8 mouse cellular contexts compared by ENCODE assay signal in genomic region chrX:102187023-102187699, GRCm38 (mm10). TPM values are rescaled to one million over a fixed set of nuclear protein-coding genes. Genes with fewer than 3 reads are reported as not detected.
DNase-seq lines count a peak whose midpoint lies in the region; ATAC-seq and TF ChIP-seq lines count a peak whose summit lies in the region.

No protein-coding gene starts in this region.

- no peak for ATAC-seq in kidney, postnatal 0 days (replicated peaks; ENCODE audit: low FRiP score, low read depth)
- ATAC-seq in embryonic facial prominence, embryonic 13.5 days (ENCODE audit: insufficient number of reproducible peaks, insufficient read depth, low FRiP score, low TSS enrichment, low read depth) = no peak
- ATAC-seq in limb, embryonic 11.5 days (ENCODE audit: insufficient number of reproducible peaks, low FRiP score, low TSS enrichment, low read depth) = no peak
- ATAC-seq in neural tube, embryonic 14.5 days (ENCODE audit: low read depth) = no peak

- 40% methylated on average over 11 of the region's 11 CpGs for WGBS in kidney, postnatal 0 days
- 33% methylated on average over 11 of the region's 11 CpGs for WGBS in embryonic facial prominence, embryonic 13.5 days
- 47% methylated on average over 11 of the region's 11 CpGs for WGBS in limb, embryonic 11.5 days
- WGBS in neural tube, embryonic 14.5 days = 38% methylated on average over 11 of the region's 11 CpGs

- no peak for DNase-seq in kidney, postnatal 0 days (ENCODE audit: low spot score)
- no peak for DNase-seq in kidney, postnatal 14 days
- no peak for DNase-seq in limb, embryonic 11.5 days (ENCODE audit: low spot score)
- no peak for DNase-seq in thymus, postnatal 14 days
- DNase-seq in gastrocnemius, postnatal 14 days = no peak
- DNase-seq in thymus, adult 18-20 months = no peak

- H3K4me2 ChIP-seq in kidney, postnatal 0 days (ENCODE audit: low read length) = peak overlapping the region; percentile 66
- peak overlapping the region; percentile 63 for H3K4me2 ChIP-seq in embryonic facial prominence, embryonic 13.5 days
- H3K4me2 ChIP-seq in limb, embryonic 11.5 days (ENCODE audit: low read depth, severe bottlenecking) = peak overlapping the region; percentile 56
- H3K4me2 ChIP-seq in neural tube, embryonic 14.5 days (ENCODE audit: low read depth, low read length) = peak overlapping the region; percentile 63

- H3K9me3 ChIP-seq in kidney, postnatal 0 days (replicated peaks; ENCODE audit: low read length) = no peaks in the 10 kb centered on the region
- no peaks in the 10 kb centered on the region for H3K9me3 ChIP-seq in embryonic facial prominence, embryonic 13.5 days
- H3K9me3 ChIP-seq in limb, embryonic 11.5 days (ENCODE audit: control insufficient read depth, low read length) = no peaks in the 10 kb centered on the region
- H3K9me3 ChIP-seq in neural tube, embryonic 14.5 days (ENCODE audit: control insufficient read depth, low read length) = no peaks in the 10 kb centered on the region

- H3K36me3 ChIP-seq in kidney, postnatal 0 days (ENCODE audit: insufficient read depth, low read length) = no peaks in the 10 kb centered on the region
- H3K36me3 ChIP-seq in embryonic facial prominence, embryonic 13.5 days = peaks cover 19% of the 10 kb centered on the region
- peaks cover 5% of the 10 kb centered on the region; the same call in 1 of the 2 replicates for H3K36me3 ChIP-seq in limb, embryonic 11.5 days (ENCODE audit: control insufficient read depth, insufficient read depth, low read length)
- no peaks in the 10 kb centered on the region for H3K36me3 ChIP-seq in neural tube, embryonic 14.5 days (ENCODE audit: control insufficient read depth, insufficient read depth, low read length)

- H3K4me1 ChIP-seq in kidney, postnatal 0 days (replicated peaks; ENCODE audit: insufficient read depth, low read length) = no peaks in the 10 kb centered on the region
- 0 out of 2 replicates have a peak, but pooled peaks cover 6% of the 10 kb centered on the region for H3K4me1 ChIP-seq in embryonic facial prominence, embryonic 13.5 days
- H3K4me1 ChIP-seq in limb, embryonic 11.5 days (ENCODE audit: control insufficient read depth, insufficient read depth, low read length) = no peaks in the 10 kb centered on the region
- H3K4me1 ChIP-seq in neural tube, embryonic 14.5 days (ENCODE audit: control insufficient read depth, insufficient read depth, low read length) = peaks cover 11% of the 10 kb centered on the region

- no peak overlapping the region for H3K27ac ChIP-seq in kidney, postnatal 0 days
- H3K27ac ChIP-seq in embryonic facial prominence, embryonic 13.5 days = no peak overlapping the region
- no peak overlapping the region for H3K27ac ChIP-seq in limb, embryonic 11.5 days (replicated peaks; ENCODE audit: low read depth, low read length)
- H3K27ac ChIP-seq in neural tube, embryonic 14.5 days (ENCODE audit: low read depth, low read length) = no peak overlapping the region

- H3K27me3 ChIP-seq in kidney, postnatal 0 days (ENCODE audit: insufficient read depth, low read length) = no peaks in the 10 kb centered on the region
- peaks cover 4% of the 10 kb centered on the region; the same call in 1 of the 2 replicates for H3K27me3 ChIP-seq in embryonic facial prominence, embryonic 13.5 days
- 0 out of 2 replicates have a peak, but pooled peaks cover 2% of the 10 kb centered on the region for H3K27me3 ChIP-seq in limb, embryonic 11.5 days (ENCODE audit: control insufficient read depth, insufficient read depth, low read length)
- H3K27me3 ChIP-seq in neural tube, embryonic 14.5 days (ENCODE audit: control insufficient read depth, insufficient read depth, low read length) = no peaks in the 10 kb centered on the region

- no peak for TF ChIP-seq CTCF in kidney, postnatal 0 days (IDR thresholded peaks at IDR 0.05; ENCODE audit: low read depth)

- peak overlapping the region; percentile 24; the same call in 1 of the 2 replicates for H3K9ac ChIP-seq in kidney, postnatal 0 days (ENCODE audit: low read depth, low read length)
- peak overlapping the region; percentile 90 for H3K9ac ChIP-seq in embryonic facial prominence, embryonic 13.5 days
- no peak overlapping the region; the same call in 1 of the 2 replicates for H3K9ac ChIP-seq in limb, embryonic 11.5 days (ENCODE audit: low read length)
- no peak overlapping the region for H3K9ac ChIP-seq in neural tube, embryonic 14.5 days (replicated peaks; ENCODE audit: low read depth, low read length)

- H3K4me3 ChIP-seq in kidney, postnatal 0 days (replicated peaks; ENCODE audit: low read depth, low read length) = peak overlapping the region; percentile 58
- H3K4me3 ChIP-seq in embryonic facial prominence, embryonic 13.5 days = peak overlapping the region; percentile 59
- H3K4me3 ChIP-seq in limb, embryonic 11.5 days (ENCODE audit: low read depth, low read length) = peak overlapping the region; percentile 49
- peak overlapping the region; percentile 53 for H3K4me3 ChIP-seq in neural tube, embryonic 14.5 days (ENCODE audit: low read depth, low read length)

- intact Hi-C loops in gastrocnemius, postnatal 14 days (cut with DNase I; ENCODE audit: low total_unique reads) = no loop called here

RNA-seq across cellular contexts. Expression of gene Rps4x, which starts 2.0 kb away (rescaled TPM):
- polyA plus RNA-seq in kidney, postnatal 0 days (2015; fragmentation: Nextera tagmentation; extraction: Ambion mirVana) = 882 and 968 TPM in 2 replicates
- 839 and 866 TPM in 2 replicates for polyA plus RNA-seq in embryonic facial prominence, embryonic 13.5 days (2015; fragmentation: Nextera tagmentation; extraction: Ambion mirVana)
- polyA plus RNA-seq in limb, embryonic 11.5 days (2014; fragmentation: Nextera tagmentation; extraction: Ambion mirVana) = 756 and 777 TPM in 2 replicates
- 390 and 436 TPM in 2 replicates for polyA plus RNA-seq in neural tube, embryonic 14.5 days (2014; fragmentation: Nextera tagmentation; extraction: Ambion mirVana)
- total RNA-seq in gastrocnemius, postnatal 14 days (2021) = 100 to 1,000 TPM; 766 to 779 TPM

RNA-seq across cellular contexts. Expression of gene Ercc6l, which starts 30.3 kb away (rescaled TPM):
- 4.2 and 5.6 TPM in 2 replicates for polyA plus RNA-seq in kidney, postnatal 0 days (2015; fragmentation: Nextera tagmentation; extraction: Ambion mirVana)
- polyA plus RNA-seq in embryonic facial prominence, embryonic 13.5 days (2015; fragmentation: Nextera tagmentation; extraction: Ambion mirVana) = 11.7 and 12.3 TPM in 2 replicates
- 25.0 and 26.4 TPM in 2 replicates for polyA plus RNA-seq in limb, embryonic 11.5 days (2014; fragmentation: Nextera tagmentation; extraction: Ambion mirVana)
- 0.94 and 1.6 TPM in 2 replicates for polyA plus RNA-seq in neural tube, embryonic 14.5 days (2014; fragmentation: Nextera tagmentation; extraction: Ambion mirVana)
- total RNA-seq in gastrocnemius, postnatal 14 days (2021) = under 1 TPM; 0.69 to 0.88 TPM

Comparison
In these comparisons a context has a peak if more than half of its experiments do, and no peak if none do; other contexts are left out.
1. H3K9ac ChIP-seq: peak in kidney, postnatal 0 days (single experiment) and embryonic facial prominence, embryonic 13.5 days (single experiment); none in limb, embryonic 11.5 days (single experiment) and neural tube, embryonic 14.5 days (single experiment).
2. Peak in every context shown above with its lines, with median percentiles within 50 percentile points of each other: H3K4me2 ChIP-seq and H3K4me3 ChIP-seq.